Mouse (Mus musculus) limb, embryonic 15.5 days (tissue): ENCODE results near the gene Lrrc4. TPM values are rescaled to one million over a fixed set of nuclear protein-coding genes. Genes with fewer than 3 reads are reported as not detected.
A peak's percentile ranks its signal among the peaks of the same experiment; 100 is the strongest.

Experiments
- ATAC-seq: fragments of 200-750 bp; cut with Nextera tagmentation; 2 replicates; pipeline ENCODE4 v1.8.0; 2017; ENCODE audit warnings: low read depth, moderate TSS enrichment; ENCODE audit not compliant: insufficient number of reproducible peaks, low FRiP score, low TSS enrichment
- H3K27ac ChIP-seq: fragments of 300-500 bp; sonication (generic); 2 replicates; pipeline ENCODE4 v1.5.1; 2015; ENCODE audit warnings: moderate library complexity, mild to moderate bottlenecking, inconsistent platforms
- H3K27me3 ChIP-seq: fragments of 300-500 bp; sonication (generic); 2 replicates; pipeline ENCODE4 v1.6.1; 2015; ENCODE audit warnings: inconsistent platforms
- H3K36me3 ChIP-seq: fragments of 300-500 bp; sonication (generic); 2 replicates; pipeline ENCODE4 v1.6.1; 2015; ENCODE audit warnings: inconsistent platforms
- H3K4me1 ChIP-seq: fragments of 300-500 bp; sonication (generic); 2 replicates; pipeline ENCODE4 v1.6.1; 2015; ENCODE audit warnings: inconsistent platforms
- H3K4me2 ChIP-seq: fragments of 300-500 bp; sonication (generic); 2 replicates; pipeline ENCODE4 v1.6.1; 2015; ENCODE audit warnings: mild to moderate bottlenecking, inconsistent platforms
- H3K4me3 ChIP-seq: fragments of 300-500 bp; sonication (generic); 2 replicates; pipeline ENCODE4 v1.5.1; 2015; ENCODE audit warnings: mild to moderate bottlenecking, inconsistent platforms
- H3K9ac ChIP-seq: fragments of 300-500 bp; sonication (generic); 2 replicates; pipeline ENCODE4 v1.6.1; 2015; ENCODE audit warnings: inconsistent platforms
- H3K9me3 ChIP-seq: fragments of 300-500 bp; sonication (generic); 2 replicates; pipeline ENCODE4 v1.6.1; 2016; ENCODE audit warnings: inconsistent platforms
- WGBS: fragments of 180-500 bp; shearing (Covaris S2); methylation state at CpG from one replicate; pipeline ENCODE4 v1.1.7; 2015; 5-methylcytosine and 5-hydroxymethylcytosine counted together
- polyA plus RNA-seq: library from polyadenylated mRNA; unstranded; fragments of >200 nt; fragmentation: Nextera tagmentation; extraction: Ambion mirVana; gene quantifications from 2 replicates; pipeline ENCODE4 v1.2.1, GENCODE M21; 2015

The Lrrc4 gene
- polyA plus RNA-seq, 1 experiment from 2014 or later: 0.56 TPM

- peaks cover 3% of the 10 kb centered on the region; the same call in 1 of the 2 replicates for H3K36me3 ChIP-seq
- 72% methylated on average over 13 of the region's 13 CpGs for WGBS
- peak; percentile 35; the same call in 1 of the 2 replicates for ATAC-seq
- no peak overlapping the region for H3K9ac ChIP-seq
- peaks cover 13% of the 10 kb centered on the region for H3K4me1 ChIP-seq
- H3K4me3 ChIP-seq: no peak overlapping the region
- H3K4me2 ChIP-seq: no peak overlapping the region
- peak overlapping the region; percentile 23; the same call in 1 of the 2 replicates for H3K27ac ChIP-seq
- H3K9me3 ChIP-seq: no peaks in the 10 kb centered on the region
- no peaks in the 10 kb centered on the region for H3K27me3 ChIP-seq
Observed at GRCm38 (mm10) chr6:28819509-28820358, 11.8 kb downstream of the Lrrc4 start.

- Histone ChIP-seq H3K27ac (no peak overlapping the region), H3K4me3 (no peak overlapping the region), H3K9me3 (no peaks in the 10 kb centered on the region), H3K4me2 (no peak overlapping the region), H3K9ac (no peak overlapping the region), H3K4me1 (peaks cover 11% of the 10 kb centered on the region), H3K27me3 (no peaks in the 10 kb centered on the region), H3K36me3 (peaks cover 3% of the 10 kb centered on the region; the same call in 1 of the 2 replicates)
- no peak for ATAC-seq
- WGBS: 61% methylated on average over 9 of the region's 9 CpGs
Observed at GRCm38 (mm10) chr6:28817039-28817438, 14.5 kb downstream of the Lrrc4 start.

DNA sequence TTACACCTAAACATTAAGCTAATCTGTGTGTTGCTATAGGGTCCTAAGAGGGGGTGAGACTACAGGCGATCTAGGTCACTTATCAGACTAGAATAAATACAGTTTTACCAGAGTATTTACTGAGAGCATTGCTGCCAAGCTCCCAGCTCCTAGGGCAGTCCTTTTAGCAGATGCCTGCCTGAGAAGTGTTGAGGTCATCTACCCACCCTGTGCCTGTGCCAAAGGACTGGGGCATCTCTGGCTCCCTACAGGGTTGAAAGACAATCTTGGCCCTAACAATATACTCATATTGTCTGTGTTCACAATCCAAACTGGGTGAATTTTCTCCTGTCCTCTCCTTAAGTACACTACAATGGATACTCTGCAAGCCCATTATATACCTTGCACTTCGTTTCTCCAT lies 16.7 kb downstream of the Lrrc4 start:
- peaks cover 3% of the 10 kb centered on the region; the same call in 1 of the 2 replicates for H3K36me3 ChIP-seq
- no peak overlapping the region for H3K27ac ChIP-seq
- H3K4me3 ChIP-seq: no peak overlapping the region
- no peak overlapping the region for H3K9ac ChIP-seq
- WGBS: 82% methylated on average over 2 of the region's 2 CpGs
- ATAC-seq: no peak
- peaks cover 8% of the 10 kb centered on the region for H3K4me1 ChIP-seq
- no peak overlapping the region for H3K4me2 ChIP-seq
- no peaks in the 10 kb centered on the region for H3K9me3 ChIP-seq
- H3K27me3 ChIP-seq: no peaks in the 10 kb centered on the region

- Histone ChIP-seq H3K27me3 (no peaks in the 10 kb centered on the region), H3K27ac (no peak overlapping the region), H3K4me1 (no peaks in the 10 kb centered on the region), H3K36me3 (peaks cover 3% of the 10 kb centered on the region; the same call in 1 of the 2 replicates), H3K9ac (no peak overlapping the region), H3K4me2 (no peak overlapping the region), H3K4me3 (no peak overlapping the region), H3K9me3 (no peaks in the 10 kb centered on the region)
- ATAC-seq: no peak
- 89% methylated on average over 9 of the region's 9 CpGs for WGBS
Observed at GRCm38 (mm10) chr6:28813057-28813456, 18.5 kb downstream of the Lrrc4 start.

GRCm38 (mm10) chr6:28804751-28805150 lies 26.8 kb downstream of the Lrrc4 start:
- Histone ChIP-seq H3K27ac (no peak overlapping the region), H3K27me3 (no peaks in the 10 kb centered on the region), H3K9me3 (no peaks in the 10 kb centered on the region), H3K9ac (no peak overlapping the region), H3K4me2 (no peak overlapping the region), H3K36me3 (0 out of 2 replicates have a peak, but pooled peaks cover 11% of the 10 kb centered on the region), H3K4me1 (0 out of 2 replicates have a peak, but pooled peaks cover 3% of the 10 kb centered on the region), H3K4me3 (no peak overlapping the region)
- WGBS: 89% methylated on average over 5 of the region's 5 CpGs
- no peak for ATAC-seq

DNA sequence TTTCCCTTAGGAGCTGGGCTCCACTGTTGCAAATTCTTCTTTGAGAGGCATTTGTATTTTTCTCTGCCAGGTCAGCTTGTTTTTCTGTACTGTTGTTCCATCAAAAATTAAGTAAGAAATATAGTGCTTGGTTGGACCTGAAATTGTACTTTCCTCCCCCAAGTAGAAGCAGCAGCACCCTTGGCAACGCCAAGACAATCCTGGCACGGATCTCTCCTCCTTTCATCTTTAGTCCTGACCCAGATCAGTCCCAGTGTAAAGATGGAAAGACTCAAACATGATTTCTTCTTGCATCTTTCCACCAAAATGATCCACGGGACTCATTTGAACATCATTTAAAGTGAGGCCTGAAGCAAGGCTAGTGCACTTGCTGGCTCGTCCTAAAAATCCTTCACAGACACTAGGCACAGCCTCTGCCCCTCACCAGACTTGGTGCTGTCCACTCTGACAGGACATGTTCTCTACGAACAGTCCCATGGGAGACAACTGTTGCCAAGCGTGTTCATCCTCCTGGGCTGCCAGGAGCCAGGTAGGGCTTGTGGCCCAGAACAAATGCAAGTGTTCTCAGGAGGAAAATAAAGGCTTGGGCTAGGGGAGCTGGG lies 27.8 kb downstream of the Lrrc4 start:
- ATAC-seq: no peak
- H3K27ac ChIP-seq: no peak overlapping the region
- no peaks in the 10 kb centered on the region for H3K27me3 ChIP-seq
- peaks cover 11% of the 10 kb centered on the region; the same call in 1 of the 2 replicates for H3K36me3 ChIP-seq
- H3K4me1 ChIP-seq: 0 out of 2 replicates have a peak, but pooled peaks cover 3% of the 10 kb centered on the region
- no peak overlapping the region for H3K9ac ChIP-seq
- WGBS: 90% methylated on average over 6 of the region's 6 CpGs
- no peaks in the 10 kb centered on the region for H3K9me3 ChIP-seq
- no peak overlapping the region for H3K4me3 ChIP-seq
- H3K4me2 ChIP-seq: no peak overlapping the region

- H3K36me3 ChIP-seq: peaks cover 23% of the 10 kb centered on the region
- no peak overlapping the region for H3K9ac ChIP-seq
- no peaks in the 10 kb centered on the region for H3K4me1 ChIP-seq
- no peak overlapping the region for H3K27ac ChIP-seq
- H3K9me3 ChIP-seq: no peaks in the 10 kb centered on the region
- no peak overlapping the region for H3K4me3 ChIP-seq
- no peak overlapping the region for H3K4me2 ChIP-seq
- WGBS: 91% methylated on average over 3 of the region's 3 CpGs
- no peaks in the 10 kb centered on the region for H3K27me3 ChIP-seq
- ATAC-seq: no peak
Observed at GRCm38 (mm10) chr6:28800976-28801375, 30.6 kb downstream of the Lrrc4 start.

GRCm38 (mm10) chr6:28799818-28800217 lies 31.7 kb downstream of the Lrrc4 start:
- Histone ChIP-seq H3K4me2 (no peak overlapping the region), H3K27me3 (no peaks in the 10 kb centered on the region), H3K9ac (no peak overlapping the region), H3K4me1 (no peaks in the 10 kb centered on the region), H3K27ac (no peak overlapping the region), H3K4me3 (no peak overlapping the region), H3K9me3 (no peaks in the 10 kb centered on the region), H3K36me3 (peaks cover 18% of the 10 kb centered on the region)
- no peak for ATAC-seq
- WGBS: 68% methylated on average over 2 of the region's 2 CpGs

- Histone ChIP-seq H3K36me3 (peaks cover 23% of the 10 kb centered on the region), H3K4me1 (peaks cover under 1% of the 10 kb centered on the region; the same call in 1 of the 2 replicates), H3K9me3 (no peaks in the 10 kb centered on the region), H3K27me3 (no peaks in the 10 kb centered on the region), H3K9ac (no peak overlapping the region), H3K4me2 (no peak overlapping the region), H3K27ac (no peak overlapping the region), H3K4me3 (no peak overlapping the region)
- 88% methylated on average over 16 of the region's 16 CpGs for WGBS
- ATAC-seq: no peak
Observed at GRCm38 (mm10) chr6:28795792-28796515, 35.6 kb downstream of the Lrrc4 start.

- ATAC-seq: no peak
- Histone ChIP-seq H3K27ac (no peak overlapping the region), H3K9me3 (no peaks in the 10 kb centered on the region), H3K36me3 (peaks cover 23% of the 10 kb centered on the region), H3K4me2 (no peak overlapping the region), H3K27me3 (no peaks in the 10 kb centered on the region), H3K9ac (no peak overlapping the region), H3K4me1 (peaks cover 4% of the 10 kb centered on the region; the same call in 1 of the 2 replicates), H3K4me3 (no peak overlapping the region)
- 42% methylated on average over 9 of the region's 9 CpGs for WGBS
Observed at GRCm38 (mm10) chr6:28795380-28795779, 36.2 kb downstream of the Lrrc4 start.

- Histone ChIP-seq H3K4me3 (no peak overlapping the region), H3K27ac (no peak overlapping the region), H3K27me3 (no peaks in the 10 kb centered on the region), H3K9me3 (no peaks in the 10 kb centered on the region), H3K36me3 (peaks cover 19% of the 10 kb centered on the region), H3K4me2 (no peak overlapping the region), H3K9ac (no peak overlapping the region), H3K4me1 (peaks cover 8% of the 10 kb centered on the region; the same call in 1 of the 2 replicates)
- ATAC-seq: no peak
- WGBS: 83% methylated on average over 3 of the region's 3 CpGs
Observed at GRCm38 (mm10) chr6:28791809-28792208, 39.7 kb downstream of the Lrrc4 start.
